Mouse (Mus musculus): ENCODE measurements around the gene Drap1. TPM values are rescaled to one million over a fixed set of nuclear protein-coding genes. Genes with fewer than 3 reads are reported as not detected.
A peak's percentile ranks its signal among the peaks of the same experiment; 100 is the strongest.
"Not testable (repeated sequence)": the region's sequence is repeated elsewhere in the genome, so short reads cannot be mapped to it uniquely, and the experiment has no call there.

Gene Drap1
- polyA plus RNA-seq, 1 experiment from 2014 or later = 71.5 TPM

- Histone ChIP-seq H3K27me3 (ENCODE audit: insufficient read depth, low read length) (no peaks in the 10 kb centered on the region), H3K4me1 (ENCODE audit: insufficient read depth) (peaks cover 21% of the 10 kb centered on the region), H3K9me3 (ENCODE audit: low read length) (no peaks in the 10 kb centered on the region), H3K27ac (ENCODE audit: low read depth) (peak overlapping the region; percentile 100), H3K4me2 (ENCODE audit: low read depth, low read length) (peak overlapping the region; percentile 83), H3K4me3 (ENCODE audit: low read depth, low read length) (peak overlapping the region; percentile 80), H3K9ac (replicated peaks) (no peak overlapping the region), H3K36me3 (replicated peaks; ENCODE audit: insufficient read depth, low read length) (no peaks in the 10 kb centered on the region)
- DNase-seq = no peak
- no peak; the same call in 1 of the 2 replicates for ATAC-seq
- TF ChIP-seq EP300 (IDR thresholded peaks at IDR 0.05; ENCODE audit: low read depth) = peak; percentile 42; the same call in 1 of the 2 replicates
- TF ChIP-seq CTCF (IDR thresholded peaks at IDR 0.05; ENCODE audit: low read depth) = no peak
- WGBS (ENCODE audit: insufficient replicate concordance) = 70% methylated on average over 13 of the region's 13 CpGs
Measured at GRCm38 (mm10) chr19:5408057-5409001, 16.4 kb downstream of the Drap1 start.

- peak overlapping the region; percentile 94 for H3K9ac ChIP-seq (replicated peaks)
- peaks cover 21% of the 10 kb centered on the region for H3K4me1 ChIP-seq (ENCODE audit: insufficient read depth)
- TF ChIP-seq EP300 (IDR thresholded peaks at IDR 0.05; ENCODE audit: low read depth) (0 out of 2 replicates have a peak, but pooled peaks have one; percentile 20), CTCF (IDR thresholded peaks at IDR 0.05; ENCODE audit: low read depth) (peak; percentile 89)
- peak; percentile 78 for ATAC-seq
- peak overlapping the region; percentile 80 for H3K4me3 ChIP-seq (ENCODE audit: low read depth, low read length)
- WGBS (ENCODE audit: insufficient replicate concordance) = 7% methylated on average over 7 of the region's 7 CpGs
- no peaks in the 10 kb centered on the region for H3K9me3 ChIP-seq (ENCODE audit: low read length)
- H3K36me3 ChIP-seq (replicated peaks; ENCODE audit: insufficient read depth, low read length) = no peaks in the 10 kb centered on the region
- peak overlapping the region; percentile 83 for H3K4me2 ChIP-seq (ENCODE audit: low read depth, low read length)
- peak overlapping the region; percentile 100 for H3K27ac ChIP-seq (ENCODE audit: low read depth)
- H3K27me3 ChIP-seq (ENCODE audit: insufficient read depth, low read length) = no peaks in the 10 kb centered on the region
- DNase-seq = peak; percentile 83
Measured at GRCm38 (mm10) chr19:5407133-5407532, 17.6 kb downstream of the Drap1 start.

- peak; percentile 83 for ATAC-seq
- peak; percentile 35 for TF ChIP-seq CTCF (IDR thresholded peaks at IDR 0.05; ENCODE audit: low read depth)
- not testable (repeated sequence) for H3K36me3 ChIP-seq (replicated peaks; ENCODE audit: insufficient read depth, low read length); H3K27me3 ChIP-seq (ENCODE audit: insufficient read depth, low read length); H3K9me3 ChIP-seq (ENCODE audit: low read length)
- peaks cover 21% of the 10 kb centered on the region for H3K4me1 ChIP-seq (ENCODE audit: insufficient read depth)
- H3K27ac ChIP-seq (ENCODE audit: low read depth) = peak overlapping the region; percentile 100
- peak; percentile 76 for DNase-seq
- H3K9ac ChIP-seq (replicated peaks) = peak overlapping the region; percentile 94
- peak overlapping the region; percentile 80 for H3K4me3 ChIP-seq (ENCODE audit: low read depth, low read length)
- peak overlapping the region; percentile 83 for H3K4me2 ChIP-seq (ENCODE audit: low read depth, low read length)
- WGBS (ENCODE audit: insufficient replicate concordance) = 15% methylated on average over 22 of the region's 25 CpGs
Measured at GRCm38 (mm10) chr19:5406531-5407126, 18.1 kb downstream of the Drap1 start.

GRCm38 (mm10) chr19:5405924-5406323 lies 18.9 kb downstream of the Drap1 start:
- no peaks in the 10 kb centered on the region for H3K27me3 ChIP-seq (ENCODE audit: insufficient read depth, low read length)

GRCm38 (mm10) chr19:5402293-5402692 lies 22.5 kb downstream of the Drap1 start, which contains the start of gene Tsga10ip:
TSS of gene Tsga10ip (minus strand) at chr19:5402526.
- Histone ChIP-seq H3K9ac (replicated peaks) (no peak within 1 kb of the TSS), H3K4me3 (ENCODE audit: low read depth, low read length) (no peak within 1 kb of the TSS), H3K4me1 (ENCODE audit: insufficient read depth) (peaks cover 5% of the 10 kb centered on the region), H3K4me2 (ENCODE audit: low read depth, low read length) (no peak within 1 kb of the TSS), H3K27ac (ENCODE audit: low read depth) (no peak within 1 kb of the TSS), H3K36me3 (replicated peaks; ENCODE audit: insufficient read depth, low read length) (no peaks in the 10 kb centered on the region), H3K9me3 (ENCODE audit: low read length) (no peaks in the 10 kb centered on the region), H3K27me3 (ENCODE audit: insufficient read depth, low read length) (no peaks in the 10 kb centered on the region)
- 78% methylated on average over 8 of the region's 8 CpGs for WGBS (ENCODE audit: insufficient replicate concordance)
- DNase-seq = no peak
- no peak for TF ChIP-seq EP300 (IDR thresholded peaks at IDR 0.05; ENCODE audit: low read depth)
- no peak for ATAC-seq

More at GRCm38 (mm10) chr19:5405924-5406323, 18.9 kb downstream of the Drap1 start:
- WGBS (ENCODE audit: insufficient replicate concordance) = 22% methylated on average over 7 of the region's 7 CpGs
- DNase-seq (no peak), ATAC-seq (no peak)
- peaks cover 21% of the 10 kb centered on the region for H3K4me1 ChIP-seq (ENCODE audit: insufficient read depth)
- peak overlapping the region; percentile 68 for H3K9ac ChIP-seq (replicated peaks)
- H3K4me2 ChIP-seq (ENCODE audit: low read depth, low read length) = peak overlapping the region; percentile 66
- H3K36me3 ChIP-seq (replicated peaks; ENCODE audit: insufficient read depth, low read length) = no peaks in the 10 kb centered on the region
- H3K4me3 ChIP-seq (ENCODE audit: low read depth, low read length) = peak overlapping the region; percentile 48
- TF ChIP-seq CTCF (IDR thresholded peaks at IDR 0.05; ENCODE audit: low read depth) (no peak), EP300 (IDR thresholded peaks at IDR 0.05; ENCODE audit: low read depth) (no peak)
- H3K9me3 ChIP-seq (ENCODE audit: low read length) = no peaks in the 10 kb centered on the region
- peak overlapping the region; percentile 87 for H3K27ac ChIP-seq (ENCODE audit: low read depth)

GRCm38 (mm10) chr19:5401073-5401472 lies 23.7 kb downstream of the Drap1 start:
- not testable (repeated sequence) for DNase-seq; ATAC-seq; H3K9ac ChIP-seq (replicated peaks); H3K9me3 ChIP-seq (ENCODE audit: low read length); H3K27ac ChIP-seq (ENCODE audit: low read depth); H3K4me2 ChIP-seq (ENCODE audit: low read depth, low read length); H3K4me3 ChIP-seq (ENCODE audit: low read depth, low read length); H3K4me1 ChIP-seq (ENCODE audit: insufficient read depth); H3K36me3 ChIP-seq (replicated peaks; ENCODE audit: insufficient read depth, low read length); H3K27me3 ChIP-seq (ENCODE audit: insufficient read depth, low read length)
- WGBS (ENCODE audit: insufficient replicate concordance) = 76% methylated on average over 4 of the region's 4 CpGs
